In genomic region chr11:76515123-76515522, GRCm38 (mm10) we compare ENCODE assay signal across 15 mouse cellular contexts.
A peak's percentile ranks its signal among the peaks of the same experiment; 100 is the strongest.
DNase-seq lines count a peak whose midpoint lies in the region; ATAC-seq and TF ChIP-seq lines count a peak whose summit lies in the region.
"Had no signal": no experiment of that assay in that cellular context is flagged by ENCODE, and none has a peak within 500 bp of the region (broad histone marks: within the 10 kb centered on the region; RNA-seq: fewer than 3 reads in every experiment).

No protein-coding gene starts in this region.

- H3K4me2 ChIP-seq in forebrain, embryonic 12.5 days, result no peak overlapping the region
- H3K4me2 ChIP-seq: embryonic facial prominence, embryonic 15.5 days; midbrain, embryonic 12.5 days had no signal

- 0 out of 2 replicates have a peak, but pooled peaks cover 2% of the 10 kb centered on the region for H3K36me3 ChIP-seq in forebrain, embryonic 12.5 days (replicated peaks)
- H3K36me3 ChIP-seq: embryonic facial prominence, embryonic 15.5 days; midbrain, embryonic 12.5 days had no signal

- TF ChIP-seq CTCF in layer of hippocampus, adult 2 months (conservative IDR thresholded peaks at IDR 0.05), result no peak

- no peak for DNase-seq in frontal cortex, postnatal 10 days (ENCODE audit: low spot score in 2 of 2)
- peak in 1 of 2 experiments; percentile 67 for DNase-seq in layer of hippocampus, adult 2 months (ENCODE audit: low spot score in 2 of 2)
- DNase-seq in layer of hippocampus, postnatal 25 days (ENCODE audit: extremely low spot score in 1 of 2, low spot score in 1 of 2), result no peak
- peak; percentile 78 for DNase-seq in brain, adult 2 months (ENCODE audit: low read depth, low spot score)
- peak; percentile 50 for DNase-seq in heart, postnatal 4 days
- no peak for DNase-seq in thymus, postnatal 0 days (ENCODE audit: low spot score)
- DNase-seq: cerebellum, adult 11 months; kidney, adult 11 months; kidney, postnatal 36 days; thymus, postnatal 14 days had no signal

- WGBS in forebrain, embryonic 12.5 days, result 85% methylated on average over 11 of the region's 11 CpGs

- H3K4me3 ChIP-seq in layer of hippocampus, adult 2 months, result no peak overlapping the region
- H3K4me3 ChIP-seq in forebrain, embryonic 12.5 days (replicated peaks), result no peak overlapping the region
- H3K4me3 ChIP-seq: embryonic facial prominence, embryonic 15.5 days; midbrain, embryonic 12.5 days had no signal

- H3K9ac ChIP-seq in forebrain, embryonic 12.5 days, result no peak overlapping the region
- H3K9ac ChIP-seq: embryonic facial prominence, embryonic 15.5 days; midbrain, embryonic 12.5 days had no signal

- no peaks in the 10 kb centered on the region for H3K9me3 ChIP-seq in forebrain, embryonic 12.5 days
- H3K9me3 ChIP-seq: embryonic facial prominence, embryonic 15.5 days; midbrain, embryonic 12.5 days had no signal

- no peaks in the 10 kb centered on the region for H3K27me3 ChIP-seq in forebrain, embryonic 12.5 days
- H3K27me3 ChIP-seq: embryonic facial prominence, embryonic 15.5 days; midbrain, embryonic 12.5 days had no signal

- peak overlapping the region; percentile 91 for H3K27ac ChIP-seq in layer of hippocampus, adult 2 months
- no peak overlapping the region for H3K27ac ChIP-seq in forebrain, embryonic 12.5 days
- H3K27ac ChIP-seq: embryonic facial prominence, embryonic 15.5 days; midbrain, embryonic 12.5 days had no signal

- peak; percentile 45; the same call in 1 of the 2 replicates for ATAC-seq in frontal cortex, adult (ENCODE audit: low TSS enrichment)
- no peak for ATAC-seq in forebrain, embryonic 12.5 days (ENCODE audit: low FRiP score)
- ATAC-seq: forebrain, embryonic 14.5 days had no signal

- H3K4me1 ChIP-seq in forebrain, embryonic 12.5 days, result no peaks in the 10 kb centered on the region
- H3K4me1 ChIP-seq: midbrain, embryonic 12.5 days had no signal

Comparison
In these comparisons a context has a peak if more than half of its experiments do, and no peak if none do; other contexts are left out.
1. DNase-seq: peak in brain, adult 2 months (single experiment) and heart, postnatal 4 days (single experiment); none in frontal cortex, postnatal 10 days (0 of 2), layer of hippocampus, postnatal 25 days (0 of 2) and thymus, postnatal 0 days (single experiment).